Mouse (Mus musculus) common myeloid progenitor, adult 5-6 weeks (primary cell): ENCODE measurements around the gene Shisa7. TPM values are rescaled to one million over a fixed set of nuclear protein-coding genes. Genes with fewer than 3 reads are reported as not detected.
"Not testable (repeated sequence)": the region's sequence is repeated elsewhere in the genome, so short reads cannot be mapped to it uniquely, and the experiment has no call there.

ENCODE experiments used
- ATAC-seq: replicated peaks from 2 replicates; pipeline ENCODE4 v1.8.0; 2016; ENCODE audit warnings: low read depth, mild to moderate bottlenecking, moderate TSS enrichment, inconsistent platforms; ENCODE audit not compliant: poor library complexity, severe bottlenecking
- total RNA-seq: library from RNA; stranded (forward); fragments of 200-1000, 187-1606 nt; gene quantifications from 2 replicates; pipeline ENCODE4 v1.2.3, GENCODE M21; 2017

The Shisa7 gene
- total RNA-seq, 1 experiment from 2014 or later, result 0.05 TPM

DNA sequence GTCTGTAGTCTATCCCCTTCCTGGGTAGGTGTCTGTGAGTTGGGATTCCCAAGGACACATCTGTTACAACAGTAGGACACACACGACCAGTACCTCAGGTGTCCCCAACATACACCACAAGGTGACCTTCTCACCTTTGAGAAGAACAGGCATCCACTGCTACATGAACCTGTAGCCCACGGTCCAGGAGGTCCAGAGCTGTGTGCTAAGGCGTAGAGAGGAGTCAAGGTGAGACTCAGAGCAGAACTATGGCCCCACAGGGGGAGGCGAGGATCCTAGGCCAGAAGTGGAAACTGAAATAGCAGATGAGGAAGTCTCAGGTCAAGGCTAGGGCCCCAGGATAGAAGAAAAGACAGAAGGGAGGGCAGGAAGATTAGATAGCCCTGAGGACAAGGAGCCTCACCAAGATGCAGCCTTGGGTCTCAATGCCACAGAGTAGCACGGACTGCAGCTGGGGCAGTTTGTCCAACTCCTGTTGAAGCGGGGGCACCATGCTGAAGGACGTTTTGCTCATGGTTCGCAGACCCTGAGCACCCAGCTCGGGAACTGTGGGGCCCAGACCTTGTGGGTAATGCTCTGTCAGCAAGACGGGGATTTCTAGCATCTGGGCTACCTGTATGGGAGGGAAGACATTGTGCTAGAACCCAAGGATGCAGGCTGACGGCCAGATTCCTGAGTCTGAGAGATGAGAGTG lies 6.3 kb upstream of the Shisa7 start:
- no peak for ATAC-seq

DNA sequence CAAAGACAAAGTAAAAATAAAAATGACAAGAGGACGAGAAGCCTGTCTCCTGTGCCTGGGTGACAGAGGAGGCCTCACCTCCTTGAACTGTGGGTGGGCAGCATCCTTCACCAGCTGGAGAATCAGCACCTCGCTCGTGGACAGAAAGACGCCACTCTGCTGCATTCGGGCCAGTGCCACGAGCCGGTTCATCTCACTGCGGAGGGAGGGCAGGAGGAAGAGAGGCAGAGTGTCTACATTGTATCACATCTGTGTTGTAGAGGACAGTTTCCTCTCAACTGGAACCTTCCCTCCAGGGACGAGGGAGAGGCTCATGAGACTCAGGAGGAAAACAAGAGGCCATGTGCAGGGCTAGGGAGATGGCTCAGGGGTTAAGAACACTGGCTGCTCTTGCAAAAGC lies 4.9 kb upstream of the Shisa7 start:
- no peak for ATAC-seq

DNA sequence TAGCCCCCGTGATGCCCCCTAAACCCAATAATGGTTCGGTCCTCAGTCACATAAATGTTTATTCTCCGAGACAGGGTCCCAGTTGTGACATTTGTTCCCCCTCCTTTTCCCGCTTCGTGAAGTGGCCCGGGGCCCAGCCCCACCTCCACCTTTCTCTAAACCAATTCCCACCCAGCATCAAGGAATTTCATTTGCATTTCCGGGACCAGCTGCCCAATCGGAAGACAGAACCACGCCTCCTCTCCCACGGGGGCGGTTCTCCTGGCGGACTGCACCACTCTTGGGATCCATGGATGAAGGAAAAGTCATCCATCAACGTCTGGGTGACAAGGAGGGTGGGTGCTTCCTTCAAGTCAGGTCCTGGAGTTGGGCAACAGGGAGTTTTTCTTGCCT lies 417 bp upstream of the Shisa7 start:
- ATAC-seq, result no peak

DNA sequence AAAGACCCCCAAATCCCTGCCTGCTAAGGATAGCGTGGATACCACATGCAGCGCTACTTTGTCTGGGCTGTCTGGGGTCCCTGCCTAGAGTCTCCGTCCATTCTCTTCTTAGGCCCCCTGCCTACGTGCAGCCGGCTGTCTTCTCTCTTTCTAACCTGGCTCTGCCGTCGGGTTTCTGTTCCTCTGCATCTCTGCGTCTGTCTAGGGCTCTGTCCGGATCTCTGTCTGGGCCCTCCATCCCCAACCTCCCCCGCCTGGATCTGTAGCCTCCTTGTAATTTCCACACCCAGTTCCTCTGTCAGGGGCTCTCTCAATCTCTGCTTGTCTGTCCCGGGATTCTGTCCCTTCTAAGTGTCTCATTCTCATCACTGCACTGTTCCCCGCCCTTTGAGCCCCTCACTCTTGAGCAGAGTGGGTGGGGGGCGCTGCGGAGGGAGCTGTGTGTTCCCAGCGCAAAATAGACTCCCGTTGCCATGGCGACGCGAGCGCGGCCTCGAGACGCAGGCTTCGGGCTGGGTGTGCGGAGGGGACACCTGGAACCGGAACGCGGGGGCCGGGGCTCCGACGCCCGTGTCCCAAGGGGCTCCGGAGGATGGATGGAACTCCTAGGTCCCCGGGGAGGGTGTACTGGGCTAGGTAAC lies 772 bp downstream of the Shisa7 start:
- ATAC-seq, result no peak

DNA sequence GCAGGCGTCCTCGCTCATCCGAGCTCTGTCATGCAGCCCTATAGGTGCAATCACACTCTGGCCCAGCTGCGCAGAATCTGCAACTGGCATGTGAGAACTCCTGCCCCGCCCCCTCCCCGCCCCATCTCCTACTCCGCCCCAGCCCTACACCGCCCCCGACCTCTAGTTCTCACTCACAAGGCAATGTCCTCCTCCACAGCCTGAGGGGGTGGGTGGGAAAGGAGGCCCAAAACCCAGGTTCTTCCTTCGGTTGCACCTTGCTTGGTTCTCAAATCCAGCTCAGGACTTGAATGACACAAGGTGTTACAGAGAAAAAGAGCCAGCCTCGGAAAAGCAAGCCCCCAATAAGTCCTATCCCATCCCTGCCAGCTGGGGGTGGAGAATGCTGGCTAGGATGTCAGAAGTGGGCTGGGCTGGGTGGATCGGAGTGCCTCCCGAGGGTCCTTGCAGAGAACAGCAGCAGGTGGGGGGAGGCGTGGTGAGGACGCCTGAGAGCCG lies 1.8 kb downstream of the Shisa7 start:
- peak; percentile 55 for ATAC-seq

DNA sequence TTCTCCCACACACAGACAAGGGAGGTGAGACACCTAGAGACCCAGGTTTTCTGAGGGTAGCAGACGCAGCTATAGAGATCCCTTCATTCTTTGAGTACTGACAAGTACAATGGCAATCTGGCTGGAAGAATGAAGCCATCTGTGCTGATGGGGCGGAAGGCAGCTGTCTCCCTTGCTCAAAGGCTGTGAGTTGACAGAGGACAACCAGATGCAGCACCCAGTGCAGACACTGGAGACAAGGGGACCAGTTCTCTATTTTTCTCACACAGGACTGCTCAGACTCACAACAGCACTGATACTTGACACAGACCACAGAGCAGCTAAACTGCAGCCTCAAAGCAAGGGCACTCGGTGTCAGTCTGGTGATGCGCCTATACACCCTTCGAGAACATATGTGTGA lies 2.4 kb downstream of the Shisa7 start:
- no peak for ATAC-seq

DNA sequence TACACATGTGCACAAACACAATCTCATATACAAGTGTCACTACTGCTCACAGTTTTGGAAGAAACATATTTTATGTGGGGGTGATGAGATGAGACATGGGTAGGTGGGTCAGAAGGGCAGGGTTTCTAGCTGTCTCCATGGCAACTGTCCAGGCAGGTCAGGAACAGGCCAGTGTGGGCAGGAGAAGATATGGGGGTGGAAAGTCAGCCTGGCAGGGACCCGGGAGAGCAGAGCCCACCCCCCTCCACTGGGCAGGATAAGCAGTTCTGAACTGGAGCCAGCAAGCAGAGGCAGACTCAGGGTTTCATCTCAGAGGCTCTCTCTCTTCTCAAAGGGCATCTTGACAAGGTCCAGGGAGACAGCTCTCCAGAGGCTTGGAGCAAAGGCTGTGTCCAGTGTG lies 6.9 kb downstream of the Shisa7 start:
- ATAC-seq, result no peak

DNA sequence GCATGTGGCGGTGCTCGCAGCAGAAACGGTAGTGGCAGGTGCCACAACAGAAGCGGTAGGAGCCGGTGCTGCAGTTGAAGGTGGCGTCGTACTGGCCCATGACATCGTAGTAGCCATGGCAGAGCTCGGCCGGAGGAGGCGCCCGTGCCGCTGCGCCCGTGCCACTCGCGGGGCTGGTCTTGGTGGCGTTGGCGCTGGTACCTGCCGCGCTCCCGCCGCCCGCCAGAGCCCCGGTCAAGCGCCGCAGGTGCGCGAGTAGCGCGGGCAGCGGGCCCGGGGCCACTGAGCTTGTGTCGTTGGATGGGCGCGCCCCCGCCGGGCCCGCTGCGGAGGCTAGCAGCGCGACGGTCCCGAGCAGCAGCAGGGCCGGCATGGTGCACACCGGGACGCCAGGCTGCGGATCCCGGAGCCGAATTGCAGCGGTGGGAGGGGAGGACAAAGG lies 8.1 kb downstream of the Shisa7 start:
- peak; percentile 98 for ATAC-seq

DNA sequence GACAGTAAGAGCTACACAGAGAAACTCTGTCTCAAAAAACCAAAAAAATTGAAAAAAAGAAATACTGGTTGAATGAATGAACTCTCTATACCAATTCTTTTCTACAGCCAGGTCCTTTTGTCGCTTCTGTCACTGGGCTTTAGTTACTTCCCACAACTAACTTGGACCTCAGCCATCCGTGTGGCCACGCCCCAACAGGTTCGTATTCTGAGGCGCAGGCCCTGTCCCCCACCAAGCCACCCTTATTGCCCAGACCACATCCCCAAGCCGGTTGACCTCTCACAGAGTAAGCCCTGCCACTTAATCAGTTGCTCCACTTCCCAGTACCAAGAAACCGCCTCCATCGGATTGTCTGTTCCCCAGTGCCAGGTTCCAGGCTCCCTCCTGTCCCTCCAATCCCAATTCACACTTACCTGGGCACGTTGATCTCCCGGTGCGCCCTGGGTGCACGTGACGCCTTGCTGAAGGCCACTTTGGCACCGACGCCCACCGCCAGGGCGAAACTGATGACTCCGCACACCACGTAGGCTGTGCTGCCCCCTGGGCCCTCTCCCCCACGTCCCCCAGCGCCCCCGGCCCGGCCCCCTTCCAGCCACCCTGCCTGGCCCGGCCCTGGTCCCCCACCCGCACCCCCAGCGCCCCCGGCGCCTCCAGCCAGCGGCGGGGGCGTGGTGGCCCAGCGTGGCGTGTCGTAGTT lies 8.7 kb downstream of the Shisa7 start:
- peak; percentile 22 for ATAC-seq

DNA sequence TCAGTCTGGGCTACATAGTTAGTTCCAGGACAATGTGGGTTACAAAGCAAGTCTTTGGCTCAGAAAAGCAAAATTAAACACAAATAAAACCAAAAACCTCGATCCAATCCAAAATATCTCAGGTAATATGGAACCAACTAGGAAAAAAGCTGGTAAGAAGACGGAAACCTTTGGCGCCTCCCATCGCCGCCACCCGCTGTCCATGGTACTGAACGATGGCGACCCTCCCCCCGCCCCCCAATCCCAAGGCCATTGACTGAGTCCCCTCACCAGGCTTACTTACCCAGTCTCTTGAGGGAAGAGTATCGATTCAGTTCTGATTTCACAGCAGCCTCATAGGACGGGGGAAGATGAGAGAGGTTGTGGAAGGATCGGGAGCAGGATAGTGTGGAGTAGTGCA lies 14.0 kb downstream of the Shisa7 start:
- no peak for ATAC-seq

DNA sequence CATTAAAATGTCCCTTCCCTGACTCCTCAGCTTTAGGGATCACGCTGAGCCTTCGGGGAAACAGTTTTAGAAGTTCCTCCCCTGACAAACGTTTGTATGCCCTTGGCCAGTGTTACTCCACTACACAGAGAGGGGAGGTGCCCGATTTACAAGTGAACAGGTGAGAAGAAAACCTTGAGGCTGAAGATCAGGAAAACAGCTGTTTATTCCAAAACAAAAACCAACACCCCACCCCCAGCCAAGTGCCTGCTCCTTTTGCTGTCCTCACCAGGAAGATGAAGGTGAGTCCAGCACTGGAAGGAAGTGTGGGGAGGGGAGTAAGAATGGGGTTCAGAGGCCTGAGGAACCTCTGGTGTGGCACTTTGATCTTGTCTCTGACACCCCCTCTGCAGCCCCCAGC lies 19.1 kb downstream of the Shisa7 start:
- no peak for ATAC-seq

DNA sequence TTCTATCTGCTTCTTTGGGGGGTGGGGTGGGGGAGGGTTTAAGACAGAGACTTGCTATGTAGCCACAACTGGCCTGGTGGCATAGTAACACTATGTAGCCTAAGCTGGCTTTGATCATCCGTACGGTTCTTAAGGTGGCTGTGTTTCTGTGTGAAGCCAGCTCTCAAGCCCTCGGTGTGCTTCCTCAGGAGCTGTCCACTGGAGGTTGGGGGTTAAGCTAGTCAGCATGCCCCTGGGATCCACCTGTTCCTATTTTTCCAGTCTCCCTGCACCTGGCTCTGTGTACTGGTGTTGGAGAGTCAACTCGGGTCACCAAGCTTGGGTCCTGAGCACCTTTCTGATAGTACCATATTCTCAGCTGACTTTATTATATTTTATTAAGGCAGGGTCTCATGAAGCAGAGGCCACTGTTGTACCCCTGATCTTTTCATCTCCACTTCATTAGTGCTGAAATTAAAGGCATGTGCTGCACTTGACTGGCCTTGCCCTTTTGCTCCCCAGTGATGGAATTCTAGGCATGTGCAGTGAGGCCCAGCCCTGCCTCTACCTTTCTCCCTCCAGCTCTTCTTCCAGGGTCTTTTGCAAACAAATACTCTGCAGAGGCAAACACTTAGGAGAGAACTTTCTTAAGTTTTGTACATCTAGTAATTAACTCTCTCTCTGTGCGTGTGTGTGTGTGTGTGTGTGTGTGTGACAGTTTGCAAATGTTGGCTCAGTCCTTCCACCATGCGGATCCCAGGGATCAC lies 22.2 kb downstream of the Shisa7 start:
- no peak for ATAC-seq

DNA sequence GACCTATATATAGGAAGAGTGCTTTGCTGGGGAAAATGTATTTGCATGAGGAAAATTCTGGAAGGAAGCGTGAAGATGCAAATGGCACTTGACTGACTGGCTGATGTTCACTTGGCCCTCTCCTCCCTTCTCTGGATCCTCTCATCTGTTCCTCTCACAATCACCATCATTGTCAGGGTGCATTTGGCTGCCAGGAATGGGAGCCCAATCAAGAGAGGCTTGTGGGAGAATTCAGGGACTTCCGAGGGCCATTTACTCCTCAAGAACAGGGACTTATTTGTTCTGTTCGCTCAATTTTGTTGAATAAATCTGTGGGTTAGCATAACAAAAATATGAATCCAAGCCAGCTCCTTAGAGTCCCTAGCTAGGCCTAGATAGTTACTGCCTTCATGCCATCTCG lies 22.8 kb downstream of the Shisa7 start:
- no peak for ATAC-seq

DNA sequence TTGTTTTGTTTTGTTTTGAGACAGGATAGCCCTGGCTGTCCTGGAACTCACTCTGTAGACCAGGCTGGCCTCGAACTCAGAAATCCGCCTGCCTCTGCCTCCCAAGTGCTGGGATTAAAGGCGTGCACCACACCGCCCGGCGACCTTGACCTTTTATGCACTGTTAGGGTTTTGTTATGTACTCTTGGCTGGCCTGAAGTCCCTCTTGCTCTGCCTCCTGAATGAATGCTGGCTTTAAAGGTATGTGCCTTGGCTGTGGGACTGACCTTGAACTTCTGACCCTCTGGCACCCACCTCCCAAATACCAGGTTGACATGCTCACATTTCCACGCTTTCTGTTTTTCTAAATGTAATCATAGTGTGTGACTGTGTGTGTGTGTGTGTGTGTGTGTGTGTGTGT lies 23.6 kb downstream of the Shisa7 start:
- ATAC-seq, result not testable (repeated sequence)

DNA sequence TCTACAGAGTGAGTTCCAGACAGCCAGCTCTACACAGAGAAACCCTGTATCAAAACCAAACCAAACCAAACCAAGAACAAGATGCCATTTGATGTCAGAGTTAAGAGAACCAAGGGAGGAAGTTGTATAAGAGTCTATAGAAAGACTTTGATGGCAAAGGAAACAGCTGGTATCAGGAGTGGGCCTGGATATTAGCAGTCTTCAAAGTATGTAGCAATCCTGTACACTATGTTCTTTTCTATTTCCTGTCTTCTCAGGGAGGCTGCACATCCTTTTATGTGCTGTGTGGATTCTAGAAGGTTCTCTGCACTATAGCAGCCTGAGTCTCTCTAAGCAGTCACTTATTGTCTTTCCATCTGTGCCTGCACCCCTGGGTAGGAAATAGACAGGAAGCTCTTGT lies 27.9 kb downstream of the Shisa7 start:
- no peak for ATAC-seq

DNA sequence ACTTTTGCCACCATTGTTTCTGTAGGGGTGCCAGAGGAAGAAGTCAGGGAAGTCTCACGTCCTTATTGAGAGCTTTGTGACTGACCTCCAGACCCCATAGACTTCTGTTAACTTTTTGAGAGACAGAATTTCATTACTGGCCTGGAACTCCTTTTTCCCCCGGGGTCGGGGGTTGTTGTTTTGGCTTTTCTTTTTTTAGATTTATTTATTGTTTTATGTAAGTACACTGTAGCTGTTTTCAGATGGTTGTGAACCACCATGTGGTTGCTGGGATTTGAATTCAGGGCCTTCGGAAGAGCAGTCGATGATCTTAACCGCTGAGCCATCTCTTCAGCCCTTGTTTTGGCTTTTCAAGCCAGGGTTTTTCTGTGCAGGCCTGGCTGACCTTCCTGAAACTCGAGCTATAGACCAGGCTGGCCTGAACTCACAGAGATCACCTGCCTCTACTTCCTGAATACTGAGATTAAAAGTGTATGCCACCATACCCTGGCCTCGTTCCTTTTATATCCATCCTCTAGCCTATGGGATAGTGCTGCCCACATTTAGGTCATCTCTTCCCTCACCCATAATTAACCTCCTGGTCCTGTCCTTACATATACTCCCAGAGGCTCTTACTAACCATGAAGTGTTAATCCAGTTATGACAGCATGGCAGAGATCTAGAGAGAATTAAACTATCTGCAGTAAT lies 31.2 kb downstream of the Shisa7 start:
- no peak for ATAC-seq

DNA sequence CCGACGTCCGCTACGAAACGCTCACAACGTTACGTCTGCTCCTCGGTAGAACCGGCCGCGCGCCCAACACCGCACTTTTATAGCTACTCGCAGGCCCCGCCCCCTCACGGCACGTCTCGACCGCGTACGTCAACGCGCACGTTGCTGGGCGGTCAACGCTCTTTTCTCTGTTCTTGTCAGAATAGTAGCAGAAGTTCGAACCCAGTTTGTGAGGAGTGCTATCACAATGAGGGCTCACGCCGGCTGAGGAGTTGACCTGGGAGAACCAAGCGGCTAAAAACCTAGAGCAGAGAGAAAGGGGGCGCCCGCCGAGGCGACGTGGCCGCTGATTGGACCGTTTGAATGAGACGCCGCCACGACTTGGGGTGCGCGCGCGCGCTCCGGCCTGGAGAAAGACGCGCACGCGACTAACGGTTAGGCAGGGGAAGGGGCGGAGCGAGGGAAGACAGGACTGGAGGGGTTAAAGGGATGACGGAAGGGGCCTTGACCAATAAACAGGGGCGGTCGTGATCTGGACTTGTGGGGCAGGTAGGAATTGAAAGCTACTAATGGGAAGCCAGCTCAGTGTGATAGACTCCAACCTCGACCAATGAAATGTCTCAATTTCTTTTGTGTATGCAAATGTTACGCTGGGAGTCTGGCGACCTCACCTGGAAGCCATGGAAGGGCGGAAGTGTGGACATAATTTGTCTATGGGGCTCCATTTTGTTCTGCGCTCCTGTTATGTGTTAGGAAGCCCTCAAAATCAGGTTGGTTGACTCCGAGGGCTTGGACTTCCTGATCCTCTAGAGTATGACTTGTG lies 32.0 kb downstream of the Shisa7 start, which contains the start of gene Ube2s:
Ube2s (minus strand) TSS at position 288 of the 802 bp plus-strand sequence.
- ATAC-seq, result peak; percentile 92

DNA sequence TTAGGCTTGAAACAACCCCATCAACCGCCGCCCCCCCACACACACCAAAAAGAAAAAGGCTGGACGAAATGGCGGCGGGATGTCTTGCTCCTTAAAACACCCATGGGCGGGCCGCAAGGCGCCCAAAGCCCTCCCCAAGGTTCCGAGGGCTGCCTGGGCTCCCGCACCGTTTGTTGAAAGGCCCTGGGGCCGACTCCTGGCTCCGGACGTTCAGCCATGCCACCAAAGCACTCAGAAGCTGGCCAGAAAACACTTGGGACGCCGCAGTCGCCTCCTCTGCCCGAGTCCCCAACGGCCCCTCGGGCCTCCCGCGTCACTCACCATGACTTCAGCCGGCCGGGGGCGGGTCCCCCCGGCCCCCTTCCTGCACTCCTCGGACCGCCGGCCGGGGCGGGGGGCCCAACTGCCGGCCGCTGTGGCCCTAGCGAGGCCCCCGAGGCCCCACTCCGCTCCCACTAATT lies 32.6 kb downstream of the Shisa7 start:
- no peak; the same call in 1 of the 2 replicates for ATAC-seq

DNA sequence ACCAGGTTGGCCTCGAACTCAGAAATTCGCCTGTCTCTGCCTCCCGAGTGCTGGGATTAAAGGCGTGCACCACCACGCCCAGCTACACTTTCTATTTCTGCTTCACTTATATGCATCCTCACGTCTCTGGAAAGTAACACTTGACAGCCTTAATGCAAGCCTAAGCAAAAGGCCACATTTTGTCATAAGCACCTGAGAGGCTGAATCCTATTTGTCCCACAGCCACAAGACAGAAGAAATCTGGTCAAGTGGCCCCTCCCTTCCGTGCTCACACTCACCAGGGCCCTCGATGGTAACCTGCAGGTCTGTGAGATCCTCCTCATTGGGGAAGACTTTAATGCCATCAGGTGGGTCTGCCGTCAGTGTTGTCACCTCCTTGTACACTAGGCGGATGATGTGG lies 33.4 kb downstream of the Shisa7 start:
- ATAC-seq, result not testable (repeated sequence)
